Mouse (Mus musculus) 416B (cell line): ENCODE measurements around the gene Swt1.
"Not testable (repeated sequence)": the region's sequence is repeated elsewhere in the genome, so short reads cannot be mapped to it uniquely, and the experiment has no call there.

Experiments used
- DNase-seq: peaks from one replicate; pipeline ENCODE4 v3.0.0; 2011; ENCODE audit warnings: low read depth

The Swt1 gene

DNA sequence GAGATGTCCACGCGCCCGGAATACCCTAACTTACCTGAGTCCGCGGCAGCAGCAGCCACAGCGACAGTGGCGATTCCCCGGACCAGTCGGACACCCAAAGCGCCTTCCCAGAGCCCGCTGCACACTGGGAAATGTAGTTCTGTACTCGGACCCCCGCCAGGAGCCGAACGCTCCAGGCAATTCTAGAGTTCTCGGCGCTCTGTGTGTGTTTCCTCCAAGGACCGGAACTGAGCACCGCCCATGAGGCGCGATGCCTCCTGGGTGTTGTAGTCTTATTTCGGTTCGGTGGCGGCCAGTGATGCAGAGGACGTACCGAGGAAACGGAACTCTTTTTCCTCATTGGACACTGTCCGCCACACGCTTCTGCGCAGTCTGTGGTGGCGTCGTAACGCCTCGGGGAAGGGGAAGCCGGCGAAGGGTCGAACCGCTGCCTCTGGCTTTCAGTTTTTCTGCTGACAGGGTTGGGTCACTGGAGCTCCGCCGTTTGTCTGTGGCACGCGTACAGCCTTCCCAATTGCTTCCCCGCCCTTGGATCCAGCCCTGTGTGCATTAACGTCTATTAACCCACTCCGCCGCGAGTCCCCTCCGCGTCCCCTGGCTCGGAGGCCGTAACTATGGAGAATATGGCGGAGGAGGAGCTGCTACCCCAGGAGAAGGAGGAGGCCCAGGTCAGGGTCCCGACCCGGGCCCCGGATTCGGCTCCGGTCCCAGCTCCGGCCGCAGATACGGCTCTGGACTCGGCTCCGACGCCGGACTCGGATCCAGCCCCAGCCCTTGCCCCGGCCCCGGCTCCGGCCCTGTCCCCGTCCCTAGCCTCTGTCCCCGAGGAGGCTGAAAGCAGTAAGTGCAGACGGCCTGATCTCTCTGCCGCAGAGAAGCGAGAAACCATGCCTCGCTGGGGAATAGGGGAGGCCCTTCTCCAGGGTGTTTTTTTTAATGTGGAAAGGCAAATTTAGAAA, at the start of gene Swt1, which contains the start of gene Trmt1l:
Gene Swt1 (minus strand): TSS at position 193 of the 959 bp plus-strand sequence.
Gene Trmt1l (plus strand): TSS at position 280 of the 959 bp plus-strand sequence.
- DNase-seq: peak; percentile 99

- not testable (repeated sequence) for DNase-seq
Observed at GRCm38 (mm10) chr1:151472386-151472785, 44.1 kb upstream of the Swt1 start.

DNA sequence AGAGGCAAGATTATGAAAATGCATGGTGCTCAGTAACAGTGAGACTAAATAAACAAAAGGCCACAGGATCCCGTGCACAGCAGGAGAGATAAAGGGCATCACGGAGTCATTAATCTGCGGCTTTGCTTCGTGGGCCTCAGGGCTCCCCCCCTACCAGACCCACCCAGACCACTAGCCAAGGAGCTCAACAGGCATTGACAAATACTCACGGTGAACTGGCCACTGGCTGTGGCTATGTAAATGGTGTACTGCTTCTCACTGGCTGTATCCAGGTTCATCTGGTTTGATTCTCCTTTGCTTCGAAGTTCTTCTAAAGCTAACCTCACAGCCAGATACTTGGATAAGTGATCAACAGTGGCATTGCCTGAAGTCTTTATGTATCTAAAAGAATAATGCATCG, 43.2 kb upstream of the Swt1 start:
- DNase-seq: no peak

DNA sequence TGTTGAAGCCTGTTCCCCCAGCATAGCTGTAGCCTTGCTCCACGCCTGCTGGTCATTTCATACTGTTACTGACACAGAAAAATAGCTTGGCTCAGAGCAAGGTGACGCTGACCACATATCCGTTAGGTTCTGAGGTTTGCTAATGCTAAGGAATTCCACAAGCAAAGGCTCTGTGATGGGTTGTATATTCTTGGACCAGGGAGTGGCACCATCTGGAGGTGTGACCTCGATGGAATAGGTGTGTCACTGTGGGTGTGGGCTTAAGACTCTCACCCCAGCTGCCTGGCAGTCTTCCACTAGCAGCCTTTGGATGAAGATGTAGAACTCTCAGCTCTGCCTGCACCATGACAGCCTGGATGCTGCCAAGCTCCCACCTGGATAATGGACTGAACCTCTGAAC, 38.3 kb upstream of the Swt1 start:
- DNase-seq: no peak

DNA sequence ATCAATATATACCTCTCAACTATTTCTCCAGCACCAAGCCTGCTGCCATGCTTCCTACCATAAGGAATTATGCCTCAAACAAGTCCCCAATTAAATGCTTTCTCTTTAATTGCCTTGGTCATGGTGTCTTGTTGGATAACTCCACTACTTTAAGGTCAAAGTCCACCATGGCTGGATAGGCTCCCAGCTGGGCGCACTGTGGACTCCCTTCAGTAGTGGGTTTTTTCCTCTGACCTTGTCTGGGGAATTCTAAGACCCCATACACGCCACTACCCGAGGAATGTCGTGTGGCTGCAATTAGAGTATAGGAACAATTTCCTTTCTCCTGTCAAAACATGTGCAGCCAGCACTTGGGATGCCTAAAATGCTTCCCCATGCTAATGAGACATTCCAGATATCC, 36.7 kb upstream of the Swt1 start:
- no peak for DNase-seq

- peak; percentile 47 for DNase-seq
Observed at GRCm38 (mm10) chr1:151461265-151461664, 33.0 kb upstream of the Swt1 start.

- DNase-seq: peak; percentile 67
Observed at GRCm38 (mm10) chr1:151457087-151457486, 28.8 kb upstream of the Swt1 start.

DNA sequence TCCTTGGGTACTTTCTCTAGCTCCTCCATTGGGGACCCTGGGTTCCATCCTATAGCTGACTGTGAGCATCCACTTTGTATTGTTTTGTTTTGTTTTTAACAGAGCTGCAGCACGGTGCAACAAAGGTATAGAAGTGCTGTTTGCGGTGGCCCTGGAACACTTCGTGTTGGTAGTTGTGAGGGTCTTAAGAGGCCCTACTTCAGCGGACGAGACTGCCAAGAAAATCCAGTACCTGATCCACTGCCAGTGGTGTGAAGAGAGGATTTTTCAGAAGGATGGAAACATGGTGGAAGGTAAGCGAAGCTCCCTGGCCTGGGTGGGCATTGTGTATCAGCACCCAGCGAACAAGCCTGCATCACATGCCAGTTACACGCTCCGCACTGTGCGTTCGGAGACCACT, 23.7 kb upstream of the Swt1 start:
- DNase-seq: no peak

- DNase-seq: peak; percentile 52
Observed at GRCm38 (mm10) chr1:151450851-151451250, 22.6 kb upstream of the Swt1 start.

GRCm38 (mm10) chr1:151449866-151450265, 21.6 kb upstream of the Swt1 start:
- DNase-seq: no peak

DNA sequence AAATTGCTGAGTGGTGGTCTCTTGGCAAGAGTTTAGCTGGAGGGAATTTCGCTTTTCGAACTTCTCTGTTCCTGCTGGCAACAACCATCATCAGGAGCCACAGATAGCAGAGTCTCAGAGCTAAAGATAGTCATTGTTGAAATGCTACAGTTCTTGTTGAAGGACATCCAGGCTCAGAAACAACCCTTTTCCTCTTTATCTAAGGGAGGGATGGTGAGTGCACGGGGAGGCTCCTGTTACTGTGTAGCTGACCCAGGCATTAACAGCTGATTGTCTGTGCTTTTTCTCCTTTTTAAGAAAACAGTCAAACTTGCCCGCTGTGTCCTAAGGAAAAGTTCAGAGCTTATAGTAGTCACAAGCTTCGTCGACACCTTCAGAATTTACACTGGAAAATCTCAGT, 7.2 kb upstream of the Swt1 start:
- DNase-seq: no peak

- peak; percentile 54 for DNase-seq
Observed at GRCm38 (mm10) chr1:151429316-151429715, 1.1 kb upstream of the Swt1 start.

DNA sequence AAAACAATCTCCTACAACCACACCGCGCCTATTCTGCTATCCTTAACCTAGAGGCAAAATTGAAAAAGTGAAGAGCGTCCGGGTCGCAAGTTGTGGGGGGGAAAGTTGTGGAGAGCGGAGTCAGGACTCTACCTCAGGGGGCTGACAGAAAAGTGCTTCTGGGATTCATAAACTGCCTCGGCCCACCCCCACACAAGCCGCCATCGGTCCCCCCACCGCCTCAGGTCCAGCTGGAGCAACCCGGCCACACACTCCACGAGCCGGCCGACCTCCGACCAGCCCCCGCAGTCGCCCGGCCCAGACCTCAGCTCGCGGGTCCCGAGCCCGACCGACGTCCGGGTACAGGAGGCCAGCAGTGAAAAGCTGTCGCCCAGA, 380 bp downstream of the Swt1 start:
- no peak for DNase-seq

DNA sequence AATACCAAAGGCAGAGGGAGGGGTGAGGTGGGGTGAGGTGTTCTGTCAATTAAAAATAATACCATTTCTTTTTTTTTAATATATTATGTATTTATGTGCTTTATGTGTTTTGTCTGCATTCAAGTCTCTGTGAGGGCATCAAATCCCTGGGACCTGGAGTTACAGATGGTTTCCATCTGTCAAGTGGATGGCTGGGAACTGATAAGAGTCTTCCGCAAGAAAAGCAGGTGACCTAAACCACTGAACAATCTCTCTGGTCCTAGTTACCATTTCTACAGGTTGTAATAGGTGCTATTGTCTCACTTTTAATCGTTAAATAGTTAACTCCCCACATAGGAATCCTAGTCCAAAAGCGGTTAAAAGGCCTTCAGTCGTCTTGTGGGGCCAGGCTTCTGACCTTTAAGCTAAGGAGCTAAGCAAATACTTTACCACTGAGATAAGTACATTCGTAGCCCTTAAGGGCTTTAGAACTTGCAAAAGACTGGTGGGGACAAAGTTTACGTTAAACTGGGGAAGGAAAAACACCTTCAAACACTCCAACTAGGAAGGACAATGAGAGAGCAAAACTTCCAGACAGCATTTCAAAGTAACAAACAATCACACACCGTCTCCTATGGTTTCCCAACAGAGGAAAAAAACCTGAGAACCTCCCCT, 1.2 kb downstream of the Swt1 start:
- DNase-seq: peak; percentile 32

- DNase-seq: peak; percentile 60
Observed at GRCm38 (mm10) chr1:151422178-151422577, 6.1 kb downstream of the Swt1 start.

DNA sequence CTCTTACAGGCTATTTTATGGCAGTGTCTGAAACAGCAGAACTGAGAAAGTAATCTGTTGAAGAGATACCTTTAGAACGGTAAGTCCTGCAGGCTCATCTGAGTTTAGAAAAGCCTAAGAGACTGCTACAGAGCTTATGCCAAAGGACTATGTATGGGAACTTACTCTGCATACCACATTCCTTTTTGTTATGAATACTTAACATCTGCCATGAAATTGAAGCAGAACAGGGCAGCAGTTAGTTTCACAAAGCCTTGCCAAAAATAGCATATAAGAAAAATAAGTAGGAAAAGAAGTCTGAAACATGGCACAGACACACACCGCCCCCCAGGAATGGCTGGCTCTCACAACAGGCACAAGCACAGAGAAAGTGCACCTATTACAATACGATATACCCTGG, 18.4 kb downstream of the Swt1 start:
- DNase-seq: no peak

DNA sequence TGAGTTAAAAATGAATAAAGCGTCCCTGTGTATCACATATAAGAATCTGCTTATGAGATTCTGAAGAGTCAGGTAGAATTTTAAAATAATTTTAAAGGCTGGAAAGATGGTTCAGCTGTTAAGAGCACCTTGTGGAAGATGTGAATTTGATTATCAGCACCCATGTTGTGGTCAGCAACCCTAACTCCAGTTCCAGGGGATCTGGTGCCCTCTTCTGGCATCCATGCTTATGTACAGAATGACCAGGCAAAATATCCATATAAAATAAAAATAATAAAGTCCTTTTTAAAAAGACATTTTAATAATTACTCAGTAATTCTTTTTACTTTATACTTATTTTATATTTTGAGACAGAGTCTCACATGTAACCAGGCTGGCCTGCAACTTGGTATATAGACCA, 38.2 kb downstream of the Swt1 start:
- DNase-seq: peak; percentile 65

DNA sequence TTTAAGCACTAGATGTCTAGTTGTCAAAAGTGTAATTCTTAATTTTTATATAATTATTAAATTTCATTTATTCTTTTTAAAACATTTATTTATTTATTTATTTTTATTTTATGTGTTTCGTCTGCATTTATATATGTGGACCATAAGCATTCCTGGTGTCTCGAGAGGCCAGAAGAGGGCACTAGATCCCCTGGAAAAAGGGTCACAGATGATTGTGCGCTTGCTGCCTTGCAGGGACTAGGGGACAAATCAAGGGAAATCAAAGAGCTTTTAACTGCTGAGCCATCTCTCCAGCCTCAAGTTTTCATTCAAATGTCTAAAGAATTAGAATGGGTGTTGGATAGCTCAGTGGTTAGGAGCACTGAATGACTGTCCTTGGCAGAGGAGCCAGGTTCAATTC, 50.9 kb downstream of the Swt1 start:
- DNase-seq: peak; percentile 55

GRCm38 (mm10) chr1:151372823-151373222, 55.4 kb downstream of the Swt1 start:
- no peak for DNase-seq

DNA sequence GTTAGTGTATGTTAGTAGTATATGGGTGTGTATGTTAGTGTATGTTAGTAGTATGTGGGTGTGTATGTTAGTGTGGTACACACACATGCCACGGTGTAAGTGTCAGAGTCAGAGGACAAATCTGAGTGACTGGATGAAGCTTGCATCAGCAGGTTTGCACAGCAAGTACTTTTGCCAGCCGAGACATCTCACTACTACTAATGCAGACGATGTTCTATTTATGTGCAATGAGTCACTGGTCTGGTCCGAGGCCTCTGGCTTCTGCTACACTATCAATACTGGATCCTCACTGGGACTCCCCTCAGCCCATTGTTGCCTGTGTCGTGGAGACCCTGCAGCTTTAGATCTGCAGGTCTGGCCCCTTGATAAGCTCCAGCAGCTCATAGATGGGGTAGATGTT, 56.7 kb downstream of the Swt1 start:
- DNase-seq: no peak

DNA sequence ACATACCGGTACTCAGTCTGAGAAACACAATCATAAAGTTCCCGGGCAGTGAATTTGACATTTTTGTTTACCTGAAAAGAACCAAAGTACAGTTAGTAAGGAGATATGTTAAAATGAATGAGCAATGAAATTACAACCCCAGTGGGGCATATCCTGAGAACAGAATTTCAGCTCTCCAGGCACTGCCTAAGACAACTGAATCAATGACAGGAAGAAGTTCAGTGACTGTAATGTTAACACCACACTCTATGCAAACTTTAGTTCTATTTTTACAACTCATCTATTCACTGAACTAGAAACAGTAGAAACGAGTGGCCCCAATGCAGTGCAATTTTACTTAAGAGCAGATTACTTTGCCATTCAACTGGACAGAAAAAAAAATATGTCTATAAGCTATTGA, 57.7 kb downstream of the Swt1 start:
- no peak for DNase-seq

DNA sequence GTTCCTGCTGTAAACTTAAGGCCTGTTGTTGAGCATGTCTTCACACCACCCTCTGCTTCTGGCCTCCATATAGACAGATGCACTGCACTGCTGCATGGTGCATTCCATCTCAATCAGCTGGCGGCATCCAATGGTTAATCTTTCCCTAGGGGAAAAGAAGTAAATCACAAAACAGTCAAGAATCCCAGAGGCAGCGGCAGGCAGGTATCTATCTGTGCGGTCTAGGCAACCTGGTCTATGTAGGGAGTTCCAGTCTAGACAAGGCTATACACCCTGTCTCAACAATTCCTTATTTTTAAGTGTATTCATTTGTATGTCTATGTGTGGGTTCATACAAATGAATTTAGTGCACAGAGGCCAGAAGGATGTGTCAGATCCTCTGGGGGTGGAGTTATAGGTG, 59.8 kb downstream of the Swt1 start:
- DNase-seq: no peak

DNA sequence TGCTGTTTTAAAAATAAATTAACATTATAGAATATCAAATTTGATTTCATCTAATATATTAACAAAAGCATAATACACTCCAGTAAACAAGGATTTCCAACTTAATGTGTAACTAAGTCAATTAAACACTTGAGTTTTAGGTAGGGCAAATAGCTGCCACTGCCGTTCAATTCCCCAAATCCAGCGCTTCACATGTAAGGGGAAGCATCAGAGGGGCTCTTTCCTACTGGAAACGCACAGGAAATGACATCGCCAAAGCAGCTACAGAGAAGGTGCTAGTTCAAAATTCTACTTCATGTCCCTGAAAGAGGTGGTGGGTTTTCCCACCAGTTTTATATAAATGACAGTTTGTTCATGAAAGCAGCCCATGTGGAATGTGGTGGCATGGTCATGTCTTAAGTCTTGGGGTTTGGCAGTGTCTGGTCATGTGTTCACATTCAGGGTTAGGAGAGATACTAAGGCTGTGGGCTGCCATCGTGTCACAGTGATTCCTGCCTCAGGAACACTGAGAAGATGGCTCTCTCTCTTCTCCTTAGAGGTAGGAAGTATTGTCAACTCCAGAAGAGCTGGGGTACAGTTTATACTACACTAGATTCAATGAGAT, 60.4 kb downstream of the Swt1 start:
- DNase-seq: no peak
